Mouse (Mus musculus) left cerebral cortex, adult 6 months (tissue): Measurements from ENCODE around the gene Nme2. TPM values are rescaled to one million over a fixed set of nuclear protein-coding genes. Genes with fewer than 3 reads are reported as not detected.

ENCODE experiments used
- long read RNA-seq, 2 experiments: library from polyadenylated mRNA; unstranded; transcript quantifications; one replicate each; pipeline ENCODE4 v2.0.0; 2019 to 2020
- polyA plus RNA-seq: library from polyadenylated mRNA; unstranded; fragments of <200 nt; fragmentation: Nextera tagmentation; gene quantifications from 2 replicates; pipeline ENCODE4 v1.2.3, GENCODE M21; 2021

Gene Nme2
- polyA plus RNA-seq: 244 and 257 TPM in 2 replicates
- long read RNA-seq, experiment 1, transcript Nme2-202 (4 exons, 734 nt): minor isoform, 17 of 78 reads
- long read RNA-seq, experiment 1, transcript Nme2-201 (5 exons, 1,012 nt): major isoform, 60 of 78 reads
- long read RNA-seq, experiment 1, partial matches to known transcripts: 1 of 78 reads
- long read RNA-seq, experiment 1, other reads (novel, unspliced or antisense): 0 of 78 reads
- long read RNA-seq, experiment 2, transcript Nme2-202 (4 exons, 734 nt): minor isoform, 104 of 350 reads
- long read RNA-seq, experiment 2, transcript Nme2-201 (5 exons, 1,012 nt): major isoform, 243 of 350 reads
- long read RNA-seq, experiment 2, partial matches to known transcripts: 1 of 350 reads
- long read RNA-seq, experiment 2, other reads (novel, unspliced or antisense): 2 of 350 reads

GRCm38 (mm10) chr11:93956159-93956558 lies at the start of gene Nme2:
TSS of gene Nme2 (minus strand) at chr11:93956259.

GRCm38 (mm10) chr11:93995720-93996305 lies 39.8 kb upstream of the Nme2 start, which contains the start of gene Spag9:
TSS of gene Spag9 (plus strand) at chr11:93996091.

GRCm38 (mm10) chr11:93968005-93968847 lies 12.2 kb upstream of the Nme2 start, which contains the start of the genes Gm20390 and Nme1:
TSS of gene Gm20390 (minus strand) at chr11:93968293.
TSS of gene Nme1 (minus strand) at chr11:93968521.

Other genes starting within 250 kb of the Nme2 start
- 15.4 and 16.2 TPM in 2 replicates for gene Utp18, start 70.5 kb downstream of the Nme2 start, polyA plus RNA-seq
- 1.3 and 2.6 TPM in 2 replicates for gene Mbtd1, start 70.4 kb downstream of the Nme2 start, polyA plus RNA-seq
- 330 and 370 TPM in 2 replicates for gene Gm20390, start 12.0 kb upstream of the Nme2 start, polyA plus RNA-seq
- gene Nme1, start 12.3 kb upstream of the Nme2 start, polyA plus RNA-seq: 257 and 344 TPM in 2 replicates
- gene Spag9, start 39.8 kb upstream of the Nme2 start, polyA plus RNA-seq: 73.3 and 76.5 TPM in 2 replicates